Mouse (Mus musculus) adrenal gland, postnatal 10 days (tissue): Measurements from ENCODE around the gene Mrps7. TPM values are rescaled to one million over a fixed set of nuclear protein-coding genes. Genes with fewer than 3 reads are reported as not detected.

Experiments
- DNase-seq: peaks from one replicate; pipeline ENCODE4 v3.0.0; 2021; ENCODE audit warnings: mixed read lengths
- long read RNA-seq, 2 experiments: library from polyadenylated mRNA; stranded (forward); transcript quantifications; one replicate each; pipeline ENCODE4 v2.0.0; 2021
- total RNA-seq, 2 experiments: library from RNA; stranded (reverse); gene quantifications; 2 replicates each; pipeline ENCODE4 v1.2.3; 2021

Mrps7 gene
- total RNA-seq: 10 to 100 TPM; 92.1 to 92.6 TPM
- long read RNA-seq, experiment 1, transcript Mrps7-201 (5 exons, 1,962 nt): major isoform, 186 of 204 reads
- long read RNA-seq, experiment 1, partial matches to known transcripts: 6 of 204 reads
- long read RNA-seq, experiment 1, other reads (novel, unspliced or antisense): 12 of 204 reads
- long read RNA-seq, experiment 2, transcript Mrps7-201 (5 exons, 1,962 nt): major isoform, 116 of 122 reads
- long read RNA-seq, experiment 2, partial matches to known transcripts: 1 of 122 reads
- long read RNA-seq, experiment 2, other reads (novel, unspliced or antisense): 5 of 122 reads

GRCm38 (mm10) chr11:115603476-115604303 is at the start of gene Mrps7, which contains the start of gene Gga3:
Gene Mrps7 (plus strand): TSS chr11:115603925.
Gene Gga3 (minus strand): TSS chr11:115604051.
- DNase-seq: peak; percentile 96

DNA sequence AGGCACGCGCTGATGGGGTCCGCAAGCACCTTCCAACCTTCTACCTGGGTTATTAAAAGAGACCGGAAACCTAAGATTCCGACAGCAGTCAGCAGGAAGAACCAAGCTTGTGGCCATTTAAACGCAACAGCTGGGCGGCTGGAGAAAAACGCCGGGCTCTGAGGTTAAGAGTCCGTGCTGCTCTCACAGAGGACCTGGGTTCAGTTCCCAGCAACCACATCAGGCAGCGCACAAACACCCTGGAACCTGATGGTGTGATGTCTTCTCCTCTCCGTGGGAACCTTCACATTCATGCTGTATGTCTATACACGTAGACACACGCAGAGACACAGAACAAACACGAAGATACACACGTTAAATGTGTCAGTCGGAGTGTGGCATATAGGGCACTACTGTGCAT is 48.0 kb upstream of the Mrps7 start:
- DNase-seq: no peak

GRCm38 (mm10) chr11:115563406-115563805 is 40.3 kb upstream of the Mrps7 start:
- no peak for DNase-seq

DNA sequence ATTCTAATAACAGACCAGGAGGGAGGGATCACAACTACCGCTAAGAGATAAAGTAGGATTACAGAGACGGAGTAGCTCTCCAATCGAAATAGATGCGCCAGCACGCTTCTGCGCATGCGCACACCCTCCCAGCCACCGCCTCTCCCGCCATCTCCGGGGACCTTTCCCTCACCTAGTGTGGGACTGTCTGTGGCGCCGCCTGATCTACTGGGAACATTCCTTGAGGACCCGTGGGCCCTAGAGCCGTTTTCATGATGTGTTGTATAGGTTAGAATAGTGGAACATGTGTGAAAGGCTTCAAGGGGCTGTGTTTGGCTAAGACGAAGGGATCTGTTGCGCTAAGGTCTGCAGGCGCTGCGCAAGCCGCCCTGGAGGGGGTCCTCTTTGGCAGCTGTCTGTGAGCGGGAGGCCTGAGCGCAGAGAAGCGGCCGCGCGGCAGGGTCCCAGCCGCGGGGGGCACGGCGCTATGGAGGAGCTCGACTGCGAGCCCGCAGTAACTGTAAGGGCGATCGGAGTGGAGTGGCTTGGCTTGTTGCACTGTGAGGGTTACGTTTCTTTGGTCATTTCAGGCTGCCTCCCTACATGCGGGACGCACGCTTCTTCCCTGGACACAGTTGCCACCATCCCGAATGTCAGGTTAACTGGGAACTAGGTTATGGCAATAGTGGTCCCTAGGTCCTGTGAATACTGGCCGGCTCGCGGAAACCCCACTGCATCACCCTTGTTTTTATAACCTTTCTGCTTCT is 39.5 kb upstream of the Mrps7 start, which contains the start of gene Nup85:
TSS of gene Nup85 (plus strand) at position 371 of the 746 bp plus-strand sequence.
- peak; percentile 98 for DNase-seq

DNA sequence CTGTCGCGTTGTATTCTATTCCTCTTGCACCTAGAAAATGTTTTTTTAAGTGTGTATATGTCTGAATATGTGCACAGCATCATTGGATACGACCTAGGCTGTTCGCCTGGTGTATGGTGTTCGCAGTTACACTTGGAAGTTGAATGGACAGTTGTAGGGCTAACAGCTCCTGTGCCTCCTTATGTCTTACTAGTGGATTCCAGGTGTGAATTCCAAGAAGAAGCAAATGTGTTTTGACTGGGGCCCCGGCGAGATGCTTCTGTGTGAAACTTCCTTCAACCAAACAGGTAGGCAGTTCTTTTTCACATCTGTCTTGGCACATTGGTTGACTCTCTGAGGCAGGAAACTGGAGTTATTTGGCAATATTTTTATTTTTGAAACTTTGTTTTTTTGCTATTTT is 38.8 kb upstream of the Mrps7 start:
- no peak for DNase-seq

DNA sequence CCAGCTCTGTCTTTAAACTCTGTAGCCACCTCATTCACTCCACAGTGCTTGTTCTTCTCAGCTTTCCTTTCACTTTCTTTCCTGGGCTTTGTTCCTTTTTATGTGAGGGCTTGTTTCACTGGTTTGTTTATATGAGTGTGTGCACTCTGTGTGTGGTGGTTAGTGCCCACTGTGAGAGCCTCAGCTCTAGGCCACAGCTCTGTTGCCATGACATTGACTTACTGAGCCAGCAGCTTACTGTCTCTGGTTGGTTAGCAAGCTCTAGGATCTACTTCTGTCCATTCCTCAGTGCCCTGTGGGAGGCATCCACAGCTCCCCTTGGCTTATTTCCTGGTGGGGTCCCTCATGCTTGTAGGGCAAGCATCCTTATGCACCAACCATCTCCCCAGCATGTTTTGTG is 24.6 kb upstream of the Mrps7 start:
- DNase-seq: no peak

DNA sequence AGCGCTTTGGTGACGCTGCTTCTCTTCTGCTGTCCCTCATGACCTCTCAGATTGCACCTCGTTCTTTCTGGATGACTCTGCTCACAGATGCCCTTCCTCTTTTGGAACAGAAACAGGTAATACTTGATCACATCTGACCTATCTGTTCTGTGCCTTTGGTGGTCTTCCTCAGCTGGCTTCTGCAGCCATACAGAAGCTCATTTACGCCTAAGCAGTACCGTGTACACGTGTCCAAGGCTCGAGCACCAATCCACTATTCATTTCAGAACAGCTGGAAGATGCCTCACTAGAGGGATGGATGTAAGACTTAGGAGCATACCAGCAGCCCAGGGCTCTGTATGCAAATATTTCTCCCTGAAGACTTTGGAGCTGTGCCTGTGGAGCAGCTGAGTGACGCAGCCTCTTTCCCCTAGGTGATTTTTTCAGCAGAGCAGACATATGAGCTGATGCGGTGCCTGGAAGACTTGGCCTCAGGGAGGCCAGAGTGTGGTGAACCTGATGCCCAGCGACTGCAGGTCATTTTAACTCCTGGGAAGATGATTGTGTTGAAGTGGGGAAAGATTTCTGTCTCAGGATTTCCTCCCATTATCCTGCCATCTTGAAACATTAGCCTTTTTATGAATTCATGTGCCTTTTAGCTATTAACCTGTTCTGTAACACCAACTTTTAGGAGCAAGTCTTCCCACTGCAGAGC is 20.7 kb upstream of the Mrps7 start:
- DNase-seq: no peak

GRCm38 (mm10) chr11:115584376-115585073 is 19.2 kb upstream of the Mrps7 start:
- DNase-seq: no peak

DNA sequence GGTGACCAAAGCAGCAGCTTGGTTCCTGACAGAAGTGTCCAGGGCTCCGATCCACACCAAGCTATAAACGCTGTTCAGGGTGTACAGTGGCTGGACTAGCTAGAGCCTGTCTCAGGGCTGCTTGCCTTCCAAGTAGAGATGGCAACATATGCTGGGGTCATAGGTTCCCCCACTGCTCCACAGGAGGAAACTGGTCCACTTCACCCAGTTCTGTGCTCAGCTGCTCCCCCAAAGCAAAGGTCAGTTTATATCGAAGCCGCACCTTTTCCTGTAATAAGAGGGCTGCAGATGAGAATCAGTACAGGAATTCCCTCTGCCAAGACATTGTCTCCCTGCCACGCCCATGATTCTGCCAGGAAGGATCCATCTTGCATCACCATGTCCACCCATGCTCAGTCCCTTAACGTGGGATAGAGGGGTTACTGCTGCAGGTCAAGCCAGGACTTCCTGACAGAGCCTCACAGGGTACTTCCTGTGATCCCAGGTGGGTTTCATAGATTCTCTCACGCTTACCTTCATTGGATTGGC is 18.1 kb upstream of the Mrps7 start:
- no peak for DNase-seq

- no peak for DNase-seq
Observed at GRCm38 (mm10) chr11:115586403-115586802, 17.3 kb upstream of the Mrps7 start.

DNA sequence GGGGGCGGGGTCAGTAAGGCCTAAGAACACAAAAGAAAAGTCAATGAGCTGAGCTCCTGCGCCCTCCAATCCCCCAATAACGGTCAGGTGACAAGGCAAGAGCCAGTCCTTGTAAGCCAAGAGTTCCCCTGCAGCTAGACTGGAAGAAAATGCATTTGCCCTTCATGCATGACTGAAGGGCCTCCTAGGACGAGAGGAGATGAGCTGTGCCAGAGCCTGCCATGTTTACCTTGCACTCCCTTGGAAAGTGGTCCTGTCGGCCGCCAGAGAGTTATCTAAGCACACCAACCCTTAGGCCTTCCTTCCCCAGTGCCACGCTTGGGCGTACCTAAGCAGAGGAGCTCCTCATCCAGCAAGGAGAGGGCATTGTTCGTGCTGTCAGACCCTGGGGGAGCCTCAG is 15.7 kb upstream of the Mrps7 start:
- no peak for DNase-seq

DNA sequence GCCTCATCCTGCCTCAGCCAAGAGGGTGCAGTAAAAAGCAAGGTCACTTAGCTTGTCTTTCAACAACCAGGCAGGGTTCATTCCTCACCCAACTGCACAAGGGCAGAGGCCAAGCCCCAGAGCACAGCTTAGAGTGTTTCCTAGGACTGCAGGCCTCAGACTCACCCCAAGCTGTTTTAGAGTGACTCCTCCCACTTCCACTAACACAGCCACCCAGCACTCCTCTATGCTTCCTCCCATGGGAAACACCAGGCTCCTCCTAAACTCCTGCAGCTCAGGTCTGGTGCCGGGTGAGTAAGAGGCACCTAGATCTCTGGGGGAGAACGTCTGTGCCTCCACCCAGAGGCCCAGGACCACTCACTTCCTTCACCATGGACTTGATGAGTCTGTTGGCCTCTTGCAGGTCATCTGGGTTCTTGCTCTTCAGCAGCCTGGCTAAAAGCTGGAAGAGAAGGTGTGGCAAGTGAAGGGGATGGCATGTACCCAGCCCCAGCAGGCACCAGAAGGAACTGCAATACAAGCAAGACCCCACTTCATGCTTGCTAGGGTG is 13.1 kb upstream of the Mrps7 start:
- no peak for DNase-seq

DNA sequence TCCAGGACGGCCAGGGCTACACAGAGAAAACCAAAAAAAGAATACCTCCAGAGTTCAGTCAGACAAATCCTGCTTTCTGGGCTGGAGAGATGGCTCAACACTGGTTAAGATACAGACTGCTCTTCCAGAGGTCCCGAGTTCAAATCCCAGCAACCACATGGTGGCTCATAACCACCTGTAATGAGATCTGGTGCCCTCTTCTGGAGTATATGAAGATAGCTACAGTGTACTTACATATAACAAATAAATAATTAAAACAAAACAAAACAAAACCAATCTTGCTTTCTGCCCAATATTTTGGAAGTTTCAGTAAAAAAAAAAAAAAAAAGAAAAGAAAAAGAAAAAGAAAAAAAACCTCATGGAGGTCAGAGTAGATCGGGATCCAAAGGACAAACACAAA is 8.5 kb upstream of the Mrps7 start:
- no peak for DNase-seq

GRCm38 (mm10) chr11:115598309-115598708 is 5.4 kb upstream of the Mrps7 start:
- DNase-seq: no peak

GRCm38 (mm10) chr11:115599722-115600121 is 4.0 kb upstream of the Mrps7 start:
- DNase-seq: no peak

DNA sequence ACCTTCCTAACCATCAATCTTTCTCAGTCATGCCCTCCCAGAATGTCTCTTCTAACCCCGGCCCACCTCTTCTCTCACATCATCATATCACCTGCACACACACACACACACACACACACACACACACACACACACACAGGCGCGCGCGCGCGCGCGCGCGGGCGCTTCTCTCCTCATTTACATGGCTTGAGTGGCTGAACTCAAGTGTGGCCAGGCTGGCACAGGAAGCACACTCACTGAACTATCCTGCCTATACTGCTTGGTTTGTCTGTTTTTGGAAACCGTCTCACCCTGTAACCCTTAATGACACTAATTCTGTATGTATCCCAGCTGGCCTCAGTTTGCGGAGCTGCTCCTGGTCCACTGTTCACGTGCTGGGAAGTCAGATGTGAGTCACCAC is 3.0 kb upstream of the Mrps7 start:
- no peak for DNase-seq

GRCm38 (mm10) chr11:115601174-115601573 is 2.6 kb upstream of the Mrps7 start:
- DNase-seq: no peak

- DNase-seq: no peak
Observed at GRCm38 (mm10) chr11:115603128-115603475, 623 bp upstream of the Mrps7 start.

- peak; percentile 59 for DNase-seq
Observed at GRCm38 (mm10) chr11:115604304-115604696, 575 bp downstream of the Mrps7 start.

DNA sequence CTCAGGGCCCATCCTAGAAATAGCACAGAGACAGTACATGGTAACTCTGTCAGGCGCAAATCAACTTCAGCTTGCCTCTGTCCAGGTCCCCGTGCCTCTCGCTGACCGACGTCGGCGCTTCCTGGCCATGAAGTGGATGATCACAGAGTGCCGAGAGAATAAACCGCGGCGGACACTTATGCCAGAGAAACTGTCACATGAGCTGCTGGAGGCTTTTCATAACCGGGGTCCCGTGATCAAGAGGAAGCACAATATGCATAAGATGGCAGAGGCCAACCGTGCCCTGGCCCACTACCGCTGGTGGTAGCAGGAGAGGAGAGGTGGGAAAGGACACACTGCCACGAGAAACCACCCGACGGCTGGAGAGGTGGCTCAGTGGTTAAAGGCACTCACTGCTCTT is 3.0 kb downstream of the Mrps7 start:
- no peak for DNase-seq
